Mouse (Mus musculus): ENCODE measurements around the gene Gpr55. TPM values are rescaled to one million over a fixed set of nuclear protein-coding genes. Genes with fewer than 3 reads are reported as not detected.
A peak's percentile ranks its signal among the peaks of the same experiment; 100 is the strongest.

Gene Gpr55
- polyA plus RNA-seq, 1 experiment: not detected

- no peaks in the 10 kb centered on the region; the same call in none of the 2 replicates for H3K4me1 ChIP-seq (ENCODE audit: control insufficient read depth, insufficient read depth, low read length)
- TF ChIP-seq CTCF (IDR thresholded peaks at IDR 0.05; ENCODE audit: control insufficient read depth, insufficient read depth, low read length) (no peak), POLR2A (IDR thresholded peaks at IDR 0.05; ENCODE audit: borderline replicate concordance, control insufficient read depth, low read depth, low read length) (no peak)
- no peak overlapping the region for H3K4me3 ChIP-seq (replicated peaks; ENCODE audit: control insufficient read depth, low read depth, low read length)
- no peak overlapping the region for H3K27ac ChIP-seq (ENCODE audit: control insufficient read depth, insufficient read depth, low read depth, low read length, poor library complexity)
- WGBS: 60% methylated on average over 3 of the region's 3 CpGs
Observed at GRCm38 (mm10) chr1:85955150-85955549, 5.7 kb downstream of the Gpr55 start.

GRCm38 (mm10) chr1:85949085-85949684 is 11.6 kb downstream of the Gpr55 start:
- WGBS: 74% methylated on average over 2 of the region's 2 CpGs
- Histone ChIP-seq H3K27ac (ENCODE audit: control insufficient read depth, insufficient read depth, low read depth, low read length, poor library complexity) (no peak overlapping the region), H3K4me1 (ENCODE audit: control insufficient read depth, insufficient read depth, low read length) (no peaks in the 10 kb centered on the region; the same call in 1 of the 2 replicates), H3K4me3 (replicated peaks; ENCODE audit: control insufficient read depth, low read depth, low read length) (no peak overlapping the region)
- no peak for TF ChIP-seq CTCF (IDR thresholded peaks at IDR 0.05; ENCODE audit: control insufficient read depth, insufficient read depth, low read length)
- no peak for TF ChIP-seq POLR2A (IDR thresholded peaks at IDR 0.05; ENCODE audit: borderline replicate concordance, control insufficient read depth, low read depth, low read length)

GRCm38 (mm10) chr1:85942318-85942717 is 18.5 kb downstream of the Gpr55 start:
- Histone ChIP-seq H3K4me1 (ENCODE audit: control insufficient read depth, insufficient read depth, low read length) (no peaks in the 10 kb centered on the region), H3K27ac (ENCODE audit: control insufficient read depth, insufficient read depth, low read depth, low read length, poor library complexity) (no peak overlapping the region), H3K4me3 (replicated peaks; ENCODE audit: control insufficient read depth, low read depth, low read length) (no peak overlapping the region)
- TF ChIP-seq CTCF (IDR thresholded peaks at IDR 0.05; ENCODE audit: control insufficient read depth, insufficient read depth, low read length): no peak
- TF ChIP-seq POLR2A (IDR thresholded peaks at IDR 0.05; ENCODE audit: borderline replicate concordance, control insufficient read depth, low read depth, low read length): no peak
- 77% methylated on average over 8 of the region's 8 CpGs for WGBS

GRCm38 (mm10) chr1:85937323-85937722 is 23.5 kb downstream of the Gpr55 start:
- WGBS: 83% methylated on average over 1 of the region's 1 CpGs
- H3K27ac ChIP-seq (ENCODE audit: control insufficient read depth, insufficient read depth, low read depth, low read length, poor library complexity): no peak overlapping the region
- H3K4me1 ChIP-seq (ENCODE audit: control insufficient read depth, insufficient read depth, low read length): no peaks in the 10 kb centered on the region
- H3K4me3 ChIP-seq (replicated peaks; ENCODE audit: control insufficient read depth, low read depth, low read length): no peak overlapping the region
- TF ChIP-seq POLR2A (IDR thresholded peaks at IDR 0.05; ENCODE audit: borderline replicate concordance, control insufficient read depth, low read depth, low read length): no peak

- no peaks in the 10 kb centered on the region for H3K4me1 ChIP-seq (ENCODE audit: control insufficient read depth, insufficient read depth, low read length)
- H3K27ac ChIP-seq (ENCODE audit: control insufficient read depth, insufficient read depth, low read depth, low read length, poor library complexity): no peak overlapping the region
- TF ChIP-seq POLR2A (IDR thresholded peaks at IDR 0.05; ENCODE audit: borderline replicate concordance, control insufficient read depth, low read depth, low read length) (no peak), CTCF (IDR thresholded peaks at IDR 0.05; ENCODE audit: control insufficient read depth, insufficient read depth, low read length) (no peak)
- WGBS: 79% methylated on average over 6 of the region's 6 CpGs
- no peak overlapping the region for H3K4me3 ChIP-seq (replicated peaks; ENCODE audit: control insufficient read depth, low read depth, low read length)
Observed at GRCm38 (mm10) chr1:85936265-85936664, 24.5 kb downstream of the Gpr55 start.

- TF ChIP-seq POLR2A (IDR thresholded peaks at IDR 0.05; ENCODE audit: borderline replicate concordance, control insufficient read depth, low read depth, low read length) (no peak), CTCF (IDR thresholded peaks at IDR 0.05; ENCODE audit: control insufficient read depth, insufficient read depth, low read length) (peak; percentile 65)
- WGBS: 38% methylated on average over 8 of the region's 8 CpGs
Observed at GRCm38 (mm10) chr1:85935148-85935852, 25.5 kb downstream of the Gpr55 start.

GRCm38 (mm10) chr1:85934560-85934959 is 26.2 kb downstream of the Gpr55 start:
- H3K4me3 ChIP-seq (replicated peaks; ENCODE audit: control insufficient read depth, low read depth, low read length): no peak overlapping the region
- no peak overlapping the region for H3K27ac ChIP-seq (ENCODE audit: control insufficient read depth, insufficient read depth, low read depth, low read length, poor library complexity)
- TF ChIP-seq CTCF (IDR thresholded peaks at IDR 0.05; ENCODE audit: control insufficient read depth, insufficient read depth, low read length): no peak
- TF ChIP-seq POLR2A (IDR thresholded peaks at IDR 0.05; ENCODE audit: borderline replicate concordance, control insufficient read depth, low read depth, low read length): no peak
- H3K4me1 ChIP-seq (ENCODE audit: control insufficient read depth, insufficient read depth, low read length): no peaks in the 10 kb centered on the region
- WGBS: 21% methylated on average over 7 of the region's 7 CpGs

More at GRCm38 (mm10) chr1:85935148-85935852, 25.5 kb downstream of the Gpr55 start:
- no peak overlapping the region for H3K4me3 ChIP-seq (replicated peaks; ENCODE audit: control insufficient read depth, low read depth, low read length)
- H3K27ac ChIP-seq (ENCODE audit: control insufficient read depth, insufficient read depth, low read depth, low read length, poor library complexity): no peak overlapping the region
- H3K4me1 ChIP-seq (ENCODE audit: control insufficient read depth, insufficient read depth, low read length): no peaks in the 10 kb centered on the region

- H3K4me3 ChIP-seq (replicated peaks; ENCODE audit: control insufficient read depth, low read depth, low read length): no peak overlapping the region
- TF ChIP-seq POLR2A (IDR thresholded peaks at IDR 0.05; ENCODE audit: borderline replicate concordance, control insufficient read depth, low read depth, low read length) (no peak), CTCF (IDR thresholded peaks at IDR 0.05; ENCODE audit: control insufficient read depth, insufficient read depth, low read length) (no peak)
Observed at GRCm38 (mm10) chr1:85933631-85934465, 27.0 kb downstream of the Gpr55 start.

More at GRCm38 (mm10) chr1:85933631-85934465, 27.0 kb downstream of the Gpr55 start:
- 18% methylated on average over 11 of the region's 11 CpGs for whole genome bisulfite sequencing
- no peaks in the 10 kb centered on the region for H3K4me1 ChIP-seq (ENCODE audit: control insufficient read depth, insufficient read depth, low read length)
- no peak overlapping the region for H3K27ac ChIP-seq (ENCODE audit: control insufficient read depth, insufficient read depth, low read depth, low read length, poor library complexity)

Data from bone marrow, adult 2 months (tissue).